Mouse (Mus musculus) bone marrow macrophage, adult 2 months (primary cell): ENCODE measurements around the gene Srsf10. TPM values are rescaled to one million over a fixed set of nuclear protein-coding genes. Genes with fewer than 3 reads are reported as not detected.

Experiments used
- H3K27ac ChIP-seq: 2 replicates; pipeline ENCODE4 v1.5.1; 2012; ENCODE audit warnings: low read depth, low read length; ENCODE audit not compliant: insufficient read depth
- H3K4me1 ChIP-seq: 2 replicates; pipeline ENCODE4 v1.6.1; 2012; ENCODE audit warnings: low read length; ENCODE audit not compliant: control insufficient read depth, insufficient read depth
- H3K4me3 ChIP-seq: 2 replicates; pipeline ENCODE4 v1.5.1; 2012; ENCODE audit warnings: mild to moderate bottlenecking, low read length, moderate library complexity; ENCODE audit not compliant: insufficient read depth
- CTCF ChIP-seq: IDR thresholded peaks from 2 replicates; pipeline ENCODE4 v1.5.1; 2012; ENCODE audit warnings: low read depth, mild to moderate bottlenecking, low read length, moderate library complexity
- POLR2A ChIP-seq: IDR thresholded peaks from 2 replicates; pipeline ENCODE4 v1.6.1; 2012; ENCODE audit warnings: mild to moderate bottlenecking, low read depth, low read length, borderline replicate concordance
- polyA plus RNA-seq: library from polyadenylated mRNA; stranded (reverse); fragments of >200 nt; gene quantifications from 2 replicates; pipeline ENCODE4 v1.2.4, GENCODE M21; 2012; ENCODE audit not compliant: missing spikeins, insufficient read depth, insufficient read length

Gene Srsf10
- 82.1 and 98.0 TPM in 2 replicates for polyA plus RNA-seq

DNA sequence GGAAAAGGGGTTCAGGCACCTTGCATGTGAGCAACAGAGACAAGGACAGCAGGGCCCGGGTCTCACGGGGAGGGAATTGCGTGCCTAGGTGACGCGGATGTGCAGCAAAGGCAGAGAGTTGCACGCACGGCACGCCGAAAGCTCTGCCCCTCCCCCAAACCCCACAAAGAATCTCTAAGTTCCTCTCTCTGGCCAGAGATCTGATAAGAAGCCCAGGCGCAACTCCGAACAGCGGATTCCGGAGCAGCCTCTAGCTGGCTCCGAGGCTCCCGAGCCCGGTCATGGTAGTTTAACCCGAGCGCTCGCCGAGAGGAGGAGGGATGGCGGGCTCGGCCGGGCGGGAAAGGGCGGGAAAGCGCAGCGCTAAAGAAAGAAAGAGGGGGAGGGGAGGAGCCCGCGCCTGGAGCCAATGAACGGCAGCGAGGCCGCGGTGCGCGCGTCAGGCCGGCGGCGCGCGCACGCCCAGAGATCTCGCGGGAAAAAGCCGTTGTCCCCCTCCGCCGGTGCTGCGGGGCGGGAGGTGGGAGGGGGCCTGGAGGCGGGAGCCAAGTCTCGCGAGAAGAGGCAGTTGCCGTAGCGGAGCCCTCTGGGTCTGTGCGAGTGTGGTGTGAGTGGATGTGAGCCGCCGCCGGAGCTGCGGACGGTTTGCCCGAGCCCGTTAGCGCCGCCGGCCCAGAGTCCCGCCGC lies at the start of gene Srsf10:
Gene Srsf10 (plus strand): TSS at position 212 of the 687 bp plus-strand sequence.
- peak within 1 kb of the TSS; percentile 92 for H3K27ac ChIP-seq
- peak within 1 kb of the TSS; percentile 85 for H3K4me3 ChIP-seq
- H3K4me1 ChIP-seq, result peaks cover 20% of the 10 kb centered on the region
- no peak for TF ChIP-seq CTCF
- TF ChIP-seq POLR2A, result no peak

DNA sequence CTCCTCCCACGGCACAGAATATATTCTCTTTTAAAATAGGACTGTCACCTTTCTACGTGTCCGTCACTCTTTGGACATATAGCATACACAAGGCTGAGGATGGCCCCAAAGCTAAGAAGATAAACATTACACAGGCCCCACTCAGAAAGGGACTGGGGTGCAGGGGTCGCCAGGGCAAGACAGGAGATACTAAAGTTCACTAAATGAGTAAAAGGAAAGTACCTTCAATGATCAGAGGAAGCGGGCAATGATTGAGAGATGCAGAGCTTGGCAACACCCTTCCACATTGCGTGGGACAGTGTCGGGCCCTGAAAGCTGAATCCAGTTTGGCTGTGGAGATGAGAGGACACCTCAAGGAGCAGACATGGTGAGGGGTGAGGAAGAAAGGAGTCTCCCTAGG lies 40.7 kb upstream of the Srsf10 start:
- Histone ChIP-seq H3K4me1 (peaks cover under 1% of the 10 kb centered on the region; the same call in 1 of the 2 replicates), H3K27ac (no peak overlapping the region), H3K4me3 (no peak overlapping the region)
- TF ChIP-seq POLR2A, result no peak
- TF ChIP-seq CTCF, result no peak

DNA sequence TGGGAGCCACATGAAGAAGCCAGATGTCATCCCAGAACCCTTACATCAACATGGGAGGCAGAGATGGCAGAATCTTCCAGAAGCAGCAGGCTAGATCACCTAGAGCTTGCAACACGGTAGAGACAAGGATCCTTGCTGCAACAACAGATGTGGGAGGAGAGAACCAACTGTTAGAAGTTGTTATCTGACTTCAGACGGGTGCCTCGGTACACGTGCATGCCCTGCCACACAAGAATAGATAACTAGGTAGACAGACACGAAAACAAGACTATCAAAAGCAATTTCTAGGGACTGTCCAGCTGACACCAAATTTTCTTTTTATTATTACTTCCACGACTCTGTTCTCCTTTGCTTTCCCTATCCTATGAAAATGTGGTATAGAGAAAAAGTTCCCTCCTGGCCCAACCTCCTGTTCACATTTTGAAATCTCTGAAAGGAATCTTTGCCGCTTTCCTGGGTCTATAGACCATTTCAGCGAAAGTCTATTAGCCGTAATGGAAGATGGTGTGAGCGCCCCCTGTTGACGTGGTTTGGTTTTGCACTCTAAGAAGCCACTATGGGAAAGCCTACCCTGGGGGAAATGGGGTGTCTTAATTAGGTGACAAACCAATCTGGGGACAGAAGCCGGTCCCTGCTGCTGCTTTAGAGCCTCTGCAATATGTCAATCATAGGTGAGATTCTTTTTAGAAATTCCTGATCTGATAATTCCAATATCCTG lies 38.5 kb upstream of the Srsf10 start:
- no peak overlapping the region for H3K27ac ChIP-seq
- peaks cover 2% of the 10 kb centered on the region; the same call in 1 of the 2 replicates for H3K4me1 ChIP-seq
- TF ChIP-seq CTCF, result peak; percentile 46
- no peak for TF ChIP-seq POLR2A
- H3K4me3 ChIP-seq, result no peak overlapping the region

DNA sequence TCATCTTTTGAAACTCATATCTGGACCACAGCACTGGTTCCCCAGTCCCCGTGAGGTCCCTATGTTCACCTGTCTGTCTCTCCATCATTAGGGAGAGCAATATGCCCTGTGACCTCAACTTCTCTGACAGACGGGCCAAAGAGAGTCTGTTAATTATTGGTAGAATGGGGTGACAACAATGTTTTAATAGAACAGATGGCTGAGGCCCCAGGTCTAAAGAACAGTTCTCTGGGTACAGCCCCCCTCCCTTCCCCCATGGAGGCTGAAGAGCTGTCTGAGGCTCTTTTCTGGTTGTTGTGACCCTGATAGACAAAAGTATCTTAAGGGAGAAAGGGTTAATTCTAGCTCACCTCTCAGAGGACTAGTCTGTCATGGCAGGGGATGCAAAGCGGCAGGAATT lies 37.2 kb upstream of the Srsf10 start:
- H3K4me1 ChIP-seq, result peaks cover 2% of the 10 kb centered on the region; the same call in 1 of the 2 replicates
- H3K27ac ChIP-seq, result no peak overlapping the region
- no peak overlapping the region for H3K4me3 ChIP-seq
- no peak for TF ChIP-seq CTCF
- no peak for TF ChIP-seq POLR2A

DNA sequence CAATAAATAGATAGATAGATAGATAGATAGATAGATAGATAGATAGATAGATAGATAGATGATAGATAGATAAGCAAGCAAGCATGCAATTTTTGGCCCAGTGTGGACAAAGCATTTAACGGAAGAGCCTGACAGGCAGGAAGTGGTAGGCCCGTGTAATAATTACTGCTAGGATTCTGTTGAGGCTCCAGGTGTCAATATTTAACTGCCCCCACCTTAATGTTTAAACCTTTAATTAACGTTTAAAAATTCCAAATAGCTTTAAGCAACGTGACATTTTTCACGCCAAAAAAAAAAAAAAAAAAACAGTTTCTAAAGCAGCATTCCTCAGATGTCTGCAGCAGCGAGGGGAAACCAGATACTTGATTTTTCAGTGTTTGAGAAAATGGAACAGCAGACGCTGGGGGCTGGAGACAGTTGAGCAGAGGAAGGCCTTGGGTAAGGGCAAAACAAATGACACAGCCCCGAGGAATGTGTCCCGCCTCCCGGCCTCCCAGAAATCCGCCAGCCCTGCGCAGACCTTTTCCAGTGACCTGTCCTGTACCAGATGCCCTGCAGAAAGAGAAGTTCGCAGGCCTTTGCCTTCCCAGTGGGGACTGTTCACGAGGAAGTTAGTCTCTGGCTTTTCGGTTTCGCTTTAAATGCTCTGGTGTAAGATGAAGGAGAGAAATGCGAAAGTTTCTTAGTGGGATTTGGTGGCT lies 35.6 kb upstream of the Srsf10 start:
- TF ChIP-seq CTCF (no peak), POLR2A (no peak)
- Histone ChIP-seq H3K4me3 (peak overlapping the region; percentile 38; the same call in 1 of the 2 replicates), H3K4me1 (peaks cover 5% of the 10 kb centered on the region; the same call in 1 of the 2 replicates)

DNA sequence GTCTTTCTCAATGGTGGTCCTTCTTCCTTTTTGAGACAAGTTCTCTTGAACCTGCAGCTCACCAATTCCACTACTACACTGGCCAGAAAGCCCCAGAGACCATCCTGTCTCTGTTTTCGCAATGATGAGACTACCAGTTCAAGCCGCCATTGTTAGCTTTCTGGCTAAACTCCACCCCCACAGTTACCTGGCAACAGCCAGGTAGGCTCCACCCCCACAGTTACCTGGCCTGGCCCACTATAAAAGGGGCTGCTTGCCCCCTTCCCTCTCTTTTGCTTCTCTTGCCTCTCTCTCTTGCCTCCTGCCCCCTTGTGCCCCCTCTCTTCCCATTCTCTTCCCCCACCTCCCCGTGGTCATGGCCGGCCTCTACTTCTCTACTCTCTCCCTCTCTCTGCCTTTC lies 33.8 kb upstream of the Srsf10 start:
- Histone ChIP-seq H3K4me3 (no peak overlapping the region), H3K27ac (no peak overlapping the region), H3K4me1 (peaks cover 5% of the 10 kb centered on the region; the same call in 1 of the 2 replicates)
- TF ChIP-seq POLR2A (no peak), CTCF (no peak)

More for the DNA sequence above, 35.6 kb upstream of the Srsf10 start:
- H3K27ac ChIP-seq, result no peak overlapping the region

DNA sequence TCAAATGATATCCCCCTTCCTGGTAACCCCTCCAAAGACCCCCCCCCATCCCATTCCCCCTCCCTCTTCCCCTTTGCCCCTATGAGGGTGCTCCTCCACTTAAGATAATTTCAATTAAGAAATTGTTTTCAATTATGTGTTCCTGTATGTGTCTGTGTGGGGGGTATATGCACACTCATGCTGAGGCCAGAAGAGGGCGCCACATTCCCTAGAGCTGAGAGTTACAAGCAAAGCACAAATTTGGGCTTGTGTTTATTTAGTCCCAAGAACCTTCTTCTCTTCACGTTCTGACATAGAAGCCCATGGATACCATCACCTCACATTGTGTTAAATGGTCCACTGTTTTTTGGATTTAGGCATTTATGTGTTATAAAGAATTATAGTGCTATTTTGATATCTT lies 32.2 kb upstream of the Srsf10 start:
- H3K4me3 ChIP-seq, result no peak overlapping the region
- TF ChIP-seq POLR2A, result no peak
- TF ChIP-seq CTCF, result no peak
- H3K4me1 ChIP-seq, result peaks cover 5% of the 10 kb centered on the region; the same call in 1 of the 2 replicates
- H3K27ac ChIP-seq, result no peak overlapping the region

DNA sequence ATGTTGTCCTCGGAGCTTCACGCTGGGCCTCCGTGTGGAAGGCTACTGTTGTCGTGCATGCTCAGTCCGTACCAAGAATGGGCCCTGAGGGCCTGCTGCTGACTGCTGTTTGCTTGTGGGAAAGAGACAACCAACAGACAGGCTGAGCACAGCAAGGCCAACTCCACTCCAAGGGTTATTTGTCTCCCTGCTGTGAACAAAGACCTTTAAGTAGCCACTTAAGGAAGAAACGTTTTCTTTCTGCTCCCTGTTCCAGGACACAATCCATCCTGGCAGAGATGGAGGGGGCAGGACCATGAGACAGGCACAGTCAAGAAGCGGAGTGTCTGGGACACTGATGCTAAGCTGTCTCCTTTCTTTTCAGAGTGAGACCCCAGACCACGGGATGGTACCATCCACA lies 31.3 kb upstream of the Srsf10 start:
- no peak overlapping the region for H3K27ac ChIP-seq
- H3K4me3 ChIP-seq, result no peak overlapping the region
- peaks cover 5% of the 10 kb centered on the region; the same call in 1 of the 2 replicates for H3K4me1 ChIP-seq
- TF ChIP-seq POLR2A, result no peak
- no peak for TF ChIP-seq CTCF

DNA sequence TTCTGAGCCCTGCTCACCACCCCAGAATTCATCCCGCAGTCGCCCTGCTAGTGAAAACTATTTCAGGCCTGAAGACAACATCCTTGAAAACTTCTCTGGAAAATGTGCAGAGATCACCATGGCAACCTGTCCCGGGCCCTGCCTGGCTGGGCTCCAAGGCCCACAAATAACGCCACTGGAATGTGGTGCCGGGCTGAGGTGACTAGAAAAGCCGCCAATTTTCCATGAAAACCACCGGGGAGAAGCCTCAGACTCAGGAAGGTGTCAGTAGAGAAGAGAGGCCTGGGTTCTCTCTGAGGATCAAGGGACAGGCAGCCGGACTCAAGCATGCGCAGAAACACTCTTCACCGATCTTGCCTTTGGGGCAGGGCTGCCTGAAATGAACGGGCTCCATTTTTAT lies 27.1 kb upstream of the Srsf10 start:
- peaks cover 3% of the 10 kb centered on the region; the same call in 1 of the 2 replicates for H3K4me1 ChIP-seq
- no peak overlapping the region for H3K4me3 ChIP-seq
- TF ChIP-seq POLR2A (no peak), CTCF (no peak)
- no peak overlapping the region for H3K27ac ChIP-seq
